Mouse (Mus musculus): ENCODE measurements around the gene Srsx. TPM values are rescaled to one million over a fixed set of nuclear protein-coding genes. Genes with fewer than 3 reads are reported as not detected.
"Not testable (repeated sequence)": the region's sequence is repeated elsewhere in the genome, so short reads cannot be mapped to it uniquely, and the experiment has no call there.

Srsx gene
- not detected in 2 replicates for polyA plus RNA-seq (2015; fragmentation: Nextera tagmentation; extraction: Ambion mirVana)

GRCm38 (mm10) chrX:123222381-123222780 is at the start of gene Srsx:
Gene Srsx (minus strand): TSS chrX:123222481.
- H3K36me3 ChIP-seq; H3K4me1 ChIP-seq (replicated peaks); ATAC-seq (ENCODE audit: low FRiP score); H3K4me3 ChIP-seq; H3K27ac ChIP-seq; H3K9me3 ChIP-seq; H3K9ac ChIP-seq; H3K4me2 ChIP-seq; H3K27me3 ChIP-seq: not testable (repeated sequence)
- WGBS: 86% methylated on average over 1 of the region's 1 CpGs

- H3K27me3 ChIP-seq, H3K9ac ChIP-seq: not testable (repeated sequence)
- WGBS: no CpG with 5 or more reads among the region's 3 CpGs
These were observed 24.5 kb upstream of the Srsx start, which contains the start of gene Gm17577 for GRCm38 (mm10) chrX:123246807-123247206. Gene Gm17577 (minus strand): TSS chrX:123246907.

More at GRCm38 (mm10) chrX:123246807-123247206, 24.5 kb upstream of the Srsx start, which contains the start of gene Gm17577:
- not testable (repeated sequence) for H3K9me3 ChIP-seq; H3K27ac ChIP-seq; H3K4me2 ChIP-seq; ATAC-seq (ENCODE audit: low FRiP score); H3K4me3 ChIP-seq; H3K4me1 ChIP-seq (replicated peaks); H3K36me3 ChIP-seq

Other genes starting within 250 kb of the Srsx start
- gene Gm17521, start 192.8 kb downstream of the Srsx start, polyA plus RNA-seq (2015; fragmentation: Nextera tagmentation; extraction: Ambion mirVana): not detected in 2 replicates
- 46.1 and 46.7 TPM in 2 replicates for gene Cldn34c1, start 119.0 kb downstream of the Srsx start, polyA plus RNA-seq (2015; fragmentation: Nextera tagmentation; extraction: Ambion mirVana)
- gene Gm17577, start 24.4 kb upstream of the Srsx start, polyA plus RNA-seq (2015; fragmentation: Nextera tagmentation; extraction: Ambion mirVana): not detected in 2 replicates